Mouse (Mus musculus): ENCODE data around the gene Pank2.

- TF ChIP-seq CTCF (IDR thresholded peaks at IDR 0.05; ENCODE audit: low read depth) (no peak), EP300 (optimal IDR thresholded peaks at IDR 0.05) (no peak)
Observed at GRCm38 (mm10) chr2:131290669-131291068, 28.4 kb downstream of the Pank2 start.

Data from stomach, postnatal 0 days (tissue).